Mouse (Mus musculus) frontal cortex, postnatal 25 days (tissue): ENCODE measurements around the gene Dpp4.

ENCODE experiments used
- DNase-seq, 2 experiments: peaks; one replicate each; pipeline ENCODE4 v3.0.0; 2022; ENCODE audit warnings: low spot score in 2 of 2

Dpp4 gene

DNA sequence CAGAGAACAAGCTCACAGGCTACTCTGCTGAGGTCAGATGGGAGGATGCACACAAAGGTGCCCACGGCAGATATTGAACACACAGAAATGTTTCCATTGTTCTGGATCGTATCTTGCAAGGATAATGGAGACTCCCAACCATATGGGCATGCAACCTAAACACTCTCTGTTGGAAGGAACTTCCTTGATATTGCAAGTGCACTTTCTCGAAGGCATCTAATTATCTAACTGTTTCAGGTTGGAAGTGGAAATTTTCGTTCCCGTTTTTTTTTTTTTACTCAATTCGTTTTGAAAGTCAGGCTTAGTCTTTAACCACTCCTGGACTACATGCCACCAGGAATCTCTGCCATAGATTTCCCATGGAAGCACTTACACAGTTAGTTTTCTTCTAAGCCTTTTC, 51.2 kb downstream of the Dpp4 start:
- no peak for DNase-seq

DNA sequence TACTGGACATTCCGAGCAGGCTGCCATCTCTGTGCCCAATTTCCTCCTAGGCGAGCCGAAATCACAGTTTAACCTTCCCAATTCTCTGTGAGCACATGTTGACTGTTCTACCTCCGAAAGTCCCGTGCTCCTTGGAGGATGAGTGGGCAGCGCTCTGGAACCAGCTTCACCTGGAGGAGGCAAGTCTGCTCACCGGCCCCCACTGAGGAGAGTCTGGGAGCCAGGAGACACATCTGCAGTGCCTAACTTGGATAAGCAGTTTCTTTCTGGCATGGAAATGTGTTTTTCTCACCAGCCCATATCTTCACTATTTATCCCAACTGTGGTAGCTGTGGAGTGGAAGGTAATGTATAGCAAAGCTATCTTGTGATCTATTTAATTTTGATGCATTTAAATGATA, 54.8 kb downstream of the Dpp4 start:
- no peak for DNase-seq

DNA sequence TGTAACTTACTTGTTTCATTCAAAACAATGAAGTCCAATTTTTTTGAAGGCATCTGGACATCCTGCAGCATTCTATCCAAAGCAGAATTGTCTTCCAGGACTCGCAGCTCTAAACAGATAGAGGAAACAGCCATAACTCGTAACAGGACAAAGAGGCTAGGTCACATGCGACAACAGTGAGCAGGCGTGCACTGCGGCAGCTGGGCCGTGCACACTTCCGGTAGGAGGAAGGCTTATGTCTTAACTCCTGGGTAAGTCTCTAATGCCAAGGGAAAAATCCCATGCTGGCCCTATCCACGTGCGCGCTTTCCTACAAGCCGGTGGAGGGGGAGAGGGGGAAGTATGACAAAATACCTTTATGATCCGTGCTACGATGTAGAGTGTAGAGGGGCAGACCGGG, 55.4 kb downstream of the Dpp4 start:
- no peak for DNase-seq

DNA sequence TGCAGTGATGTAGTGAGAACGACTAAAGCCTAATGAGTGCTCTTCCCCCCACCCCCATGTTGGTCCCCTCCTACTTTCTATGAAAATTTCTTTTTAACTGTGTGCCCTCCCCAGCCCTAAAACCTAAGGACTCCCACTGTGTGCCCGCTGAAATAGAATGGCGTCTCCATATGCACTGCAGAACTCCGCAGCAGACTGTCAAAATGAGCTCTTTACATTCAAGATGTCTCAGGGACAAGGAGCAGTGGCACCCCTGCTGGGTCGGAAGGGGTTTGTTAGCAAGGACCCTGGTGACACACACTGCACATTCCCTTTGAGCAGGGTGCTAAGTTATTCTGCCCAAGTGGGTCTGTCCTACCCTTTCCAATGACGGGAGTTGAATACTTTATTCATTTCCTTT, 56.3 kb downstream of the Dpp4 start:
- no peak for DNase-seq

DNA sequence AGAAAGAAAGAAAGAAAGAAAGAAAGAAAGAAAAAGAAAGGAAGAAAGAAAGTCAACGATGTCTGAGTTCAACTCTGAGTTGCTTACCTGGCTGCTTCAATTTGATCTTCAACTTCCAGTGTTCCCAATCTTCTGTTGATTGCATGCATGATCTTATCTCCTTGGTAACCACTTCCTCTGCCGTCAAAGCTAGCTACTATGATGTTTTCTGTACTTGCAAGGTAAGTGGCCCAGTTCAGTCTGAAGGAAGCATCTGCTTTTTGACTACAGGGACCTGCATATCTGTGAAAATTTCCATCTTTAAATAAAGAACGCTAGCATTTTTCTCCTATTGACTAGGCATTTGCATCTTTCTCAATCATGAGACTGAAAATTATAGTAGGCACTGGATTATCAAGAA, 60.0 kb downstream of the Dpp4 start:
- DNase-seq = no peak

DNA sequence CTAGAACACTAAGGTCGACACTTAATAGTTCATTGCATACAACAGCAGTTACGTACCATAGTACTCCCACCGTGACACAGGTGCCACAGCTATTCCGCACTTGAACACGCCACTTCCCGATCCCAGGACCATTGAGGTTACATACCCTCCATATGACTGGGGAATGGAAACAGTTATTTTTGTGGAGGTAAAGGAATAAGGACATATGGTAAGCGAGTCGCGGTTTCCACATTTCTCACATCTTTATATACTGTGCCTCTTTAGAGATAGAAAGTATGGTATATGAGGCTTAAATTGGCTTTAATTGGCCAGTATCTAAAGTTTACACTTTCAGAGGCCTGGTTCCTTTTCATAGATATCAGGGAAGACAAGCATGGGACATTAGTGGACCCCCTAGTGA, 64.3 kb downstream of the Dpp4 start:
- DNase-seq = no peak

DNA sequence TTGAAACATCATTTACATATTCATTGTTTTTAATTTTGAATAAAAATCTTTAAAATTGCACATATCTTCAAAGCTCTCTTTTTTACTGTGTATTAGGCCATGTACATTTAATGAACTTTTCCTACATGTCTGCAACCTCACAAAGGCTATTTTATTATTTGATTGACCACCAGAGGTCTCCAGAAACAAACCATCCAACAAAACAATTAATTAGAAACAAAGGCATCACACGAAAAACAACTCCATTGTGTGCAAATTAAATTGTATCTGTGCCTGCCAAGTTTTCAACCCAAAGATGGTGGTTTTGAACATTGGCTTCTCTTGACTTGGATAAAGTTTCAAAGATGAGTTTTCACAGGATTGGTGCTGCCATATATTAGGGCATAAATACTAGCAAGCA, 65.3 kb downstream of the Dpp4 start:
- no peak for DNase-seq

DNA sequence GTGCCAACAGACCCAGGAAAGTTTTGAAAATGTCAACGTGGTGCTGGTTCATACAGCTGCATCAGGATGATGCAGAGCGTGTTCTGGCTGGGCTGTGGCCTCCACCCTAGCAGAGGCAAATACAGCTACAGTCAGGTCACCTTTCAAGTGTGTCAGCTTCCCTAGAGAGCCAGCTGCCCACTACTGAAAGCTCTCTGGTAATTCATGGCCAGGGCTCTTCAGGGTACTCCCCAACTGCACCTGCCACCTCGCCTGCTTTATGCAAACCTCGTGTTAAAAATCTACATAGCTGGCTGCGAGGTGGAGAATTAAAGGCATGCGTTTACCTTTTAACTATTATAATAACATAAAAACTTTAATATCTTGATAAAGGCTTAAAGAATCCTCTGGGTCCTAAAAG, 67.7 kb downstream of the Dpp4 start:
- no peak for DNase-seq

DNA sequence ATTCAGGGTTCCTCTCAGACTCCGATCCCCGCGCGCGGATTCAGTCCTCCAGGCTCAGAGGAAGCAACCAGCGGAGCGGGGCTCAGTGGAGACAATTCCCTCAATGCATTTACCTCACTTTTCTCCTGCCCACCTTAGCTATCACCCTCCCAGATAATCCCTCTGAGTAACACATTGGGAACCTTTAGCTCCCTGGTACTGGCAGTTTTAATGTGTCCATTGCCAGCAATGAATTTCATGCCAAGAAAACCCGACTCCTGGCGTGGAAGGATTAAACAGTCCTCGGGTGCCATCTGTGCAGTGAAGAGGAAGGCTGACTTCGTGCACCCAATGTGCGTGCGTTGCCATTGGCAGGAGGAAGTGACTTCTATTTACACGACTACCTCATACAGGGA, 70.3 kb downstream of the Dpp4 start:
- DNase-seq = no peak

DNA sequence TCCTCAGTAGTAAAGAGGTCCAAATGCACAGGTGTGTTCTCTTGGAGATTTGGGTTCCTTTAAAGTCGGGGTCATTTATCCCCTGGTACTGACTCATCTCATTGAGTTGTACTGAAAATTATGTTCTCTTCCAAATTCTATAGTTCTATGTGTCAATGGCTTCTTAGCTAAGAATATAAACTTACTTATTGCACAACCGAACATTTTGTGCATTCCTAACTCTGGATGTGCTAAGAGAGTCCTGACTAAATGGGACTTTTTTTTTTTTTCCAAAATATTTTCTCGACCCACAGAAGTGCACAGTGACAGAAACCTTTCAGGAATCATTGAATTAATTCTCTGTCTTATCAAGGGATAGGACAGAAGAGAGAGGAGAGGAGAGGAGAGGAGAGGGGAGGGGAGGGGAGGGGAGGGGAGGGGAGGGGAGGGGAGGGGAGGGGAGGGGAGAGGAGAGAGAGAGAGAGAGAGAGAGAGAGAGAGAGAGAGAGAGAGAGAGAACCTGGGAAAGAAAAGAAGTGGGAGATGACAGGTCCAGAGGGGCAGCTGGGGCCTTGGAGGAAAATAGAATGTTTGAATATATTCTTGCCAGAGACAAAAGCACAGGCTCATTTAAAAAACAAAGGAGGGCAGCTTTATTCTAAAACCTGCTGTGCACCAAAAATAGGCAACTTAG, 70.8 kb downstream of the Dpp4 start:
- DNase-seq = no peak

DNA sequence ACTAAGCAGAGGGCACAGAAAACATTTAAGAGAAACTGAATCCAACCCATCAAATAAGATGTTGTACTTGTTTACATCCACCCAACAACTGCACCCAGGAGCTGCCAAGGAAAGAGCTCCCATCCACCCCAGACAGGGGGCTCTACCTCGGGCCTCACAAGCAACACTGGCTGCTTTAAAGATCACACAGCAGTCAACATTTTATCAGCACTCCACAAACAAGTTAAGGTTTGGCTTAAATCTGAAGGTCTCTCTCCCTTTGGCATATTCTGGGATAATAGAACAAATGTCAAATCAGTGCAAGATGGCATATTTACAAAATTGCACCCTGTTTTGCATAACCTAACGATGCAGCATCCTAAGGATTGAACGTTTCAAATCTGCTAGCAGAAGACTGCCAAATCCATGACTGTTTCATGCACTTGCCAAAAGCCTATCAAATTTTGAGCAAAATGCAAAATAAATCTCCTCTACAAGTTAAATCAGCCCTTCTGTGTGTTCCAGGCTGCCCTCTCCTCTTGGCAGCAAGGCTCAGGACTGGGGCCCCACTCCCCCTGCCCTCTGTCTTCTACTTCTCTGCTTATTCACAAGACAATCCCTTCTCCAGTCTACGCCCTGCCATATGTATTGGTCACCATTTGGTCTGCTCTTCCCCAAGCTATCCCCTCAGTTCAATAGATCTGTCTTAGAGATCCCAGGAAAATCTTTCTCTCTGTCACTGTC, 72.6 kb downstream of the Dpp4 start:
- DNase-seq = no peak

DNA sequence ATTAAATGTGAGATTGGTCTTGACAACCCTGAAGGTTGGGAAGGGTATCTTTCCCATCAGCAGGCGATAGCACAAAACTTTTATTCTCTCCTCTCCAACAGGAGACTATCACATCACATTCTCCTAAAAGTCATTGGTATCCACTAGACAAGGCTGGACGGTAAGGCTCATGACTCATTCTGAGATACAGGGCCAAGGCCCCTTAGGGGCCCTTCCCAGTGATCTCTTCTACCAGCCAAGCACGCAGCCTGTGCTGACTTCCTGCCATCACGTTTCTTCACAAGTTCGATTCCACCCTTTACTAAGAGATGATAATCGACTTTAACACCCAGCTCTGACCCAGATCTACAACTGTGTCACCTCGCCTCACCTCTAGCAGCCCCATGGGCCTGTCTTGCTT, 74.9 kb downstream of the Dpp4 start:
- DNase-seq = no peak

DNA sequence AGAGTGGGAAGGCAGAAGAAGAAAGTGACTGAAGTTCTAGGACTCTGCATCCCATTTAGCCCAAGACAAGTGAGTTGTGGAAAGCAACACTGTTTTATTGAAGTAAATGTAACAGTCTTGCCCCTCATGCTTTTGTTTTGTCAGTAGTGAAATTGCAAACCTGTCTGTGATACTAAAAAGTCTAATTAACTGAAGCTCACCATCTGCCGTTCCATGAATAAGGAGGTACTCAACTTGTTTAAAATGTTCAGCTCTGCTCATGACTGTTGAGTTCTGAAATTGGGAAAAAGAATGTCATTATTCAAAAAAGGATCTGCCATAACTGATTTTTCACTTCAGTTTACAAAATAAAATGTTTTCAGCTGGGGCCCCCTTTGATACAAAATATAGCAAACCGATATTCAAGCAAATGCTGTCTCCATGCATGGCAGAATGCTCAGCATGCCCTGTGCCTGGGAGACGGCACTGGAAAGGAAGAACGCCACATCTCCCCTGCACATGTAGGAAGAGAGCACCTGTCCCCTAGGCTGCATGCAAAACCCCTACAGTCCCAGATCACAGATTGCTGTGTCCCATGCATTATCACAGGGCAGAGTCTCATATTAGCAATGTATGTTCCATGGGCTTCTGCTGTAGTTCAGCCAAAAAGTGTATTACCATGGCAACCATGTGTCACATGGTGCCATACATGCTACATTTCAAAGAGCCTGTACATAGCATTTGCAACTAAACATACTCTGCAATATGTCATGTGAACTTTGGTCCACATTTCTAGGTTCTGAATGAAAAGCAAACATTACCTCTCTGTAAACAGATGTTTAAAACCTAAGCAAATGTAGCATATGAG, 77.4 kb downstream of the Dpp4 start:
- no peak for DNase-seq

DNA sequence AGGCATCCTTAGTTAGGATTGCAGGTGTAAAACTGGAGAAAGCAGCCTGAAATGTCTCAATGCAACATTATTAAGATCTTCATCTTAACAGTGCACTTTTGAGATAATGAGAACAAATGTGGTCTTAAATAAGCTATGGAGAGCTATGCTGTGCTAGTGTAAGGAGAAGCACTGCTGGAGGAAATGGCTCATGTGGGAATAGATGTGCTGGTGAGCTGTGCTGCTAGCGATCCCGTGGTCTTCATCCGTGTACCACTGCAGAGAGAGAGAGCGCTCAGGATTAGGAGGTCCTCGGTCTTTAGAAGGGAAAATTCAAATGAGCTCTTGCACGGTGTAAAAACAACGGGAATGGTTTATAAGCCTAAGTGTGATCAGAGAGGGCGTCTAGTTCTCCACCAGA, 79.6 kb downstream of the Dpp4 start:
- no peak for DNase-seq

DNA sequence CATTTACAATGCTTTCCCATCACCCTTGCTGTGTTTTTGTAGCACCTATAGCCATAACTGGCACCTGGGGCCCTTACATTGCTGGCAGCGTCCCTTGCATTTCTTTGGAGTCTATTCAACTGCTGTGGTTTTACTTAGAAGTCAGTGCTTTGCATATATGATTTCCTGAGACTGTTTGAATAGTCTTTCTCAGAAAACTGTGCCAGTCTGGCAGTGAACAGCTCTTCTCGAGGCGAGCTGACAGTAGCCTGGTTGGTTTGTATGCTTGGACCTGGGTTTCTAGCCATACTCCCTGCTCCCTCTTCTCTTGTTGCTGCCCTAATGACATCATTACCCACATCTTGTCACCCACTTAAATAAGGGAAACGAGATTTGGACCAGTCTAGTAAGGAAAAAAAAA, 80.1 kb downstream of the Dpp4 start:
- no peak for DNase-seq

DNA sequence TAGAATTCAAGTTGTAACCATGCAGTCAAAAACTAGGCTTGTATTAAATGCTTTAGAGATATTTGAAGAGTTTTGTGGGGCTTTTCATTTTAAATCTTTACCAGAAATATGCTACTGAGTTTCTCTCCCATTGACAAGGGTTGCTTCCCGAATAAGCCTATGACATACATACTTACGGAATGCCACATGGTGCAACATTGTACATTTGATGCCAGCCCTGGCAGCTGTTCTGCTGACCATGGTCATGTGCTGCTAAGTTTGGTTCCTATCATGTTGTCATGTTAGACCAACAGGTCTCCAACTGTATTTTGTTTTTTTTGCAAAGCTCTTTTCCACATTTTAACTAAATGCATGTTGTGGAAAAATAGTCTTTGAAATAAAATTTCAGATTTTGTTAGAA, 86.6 kb downstream of the Dpp4 start:
- no peak for DNase-seq

DNA sequence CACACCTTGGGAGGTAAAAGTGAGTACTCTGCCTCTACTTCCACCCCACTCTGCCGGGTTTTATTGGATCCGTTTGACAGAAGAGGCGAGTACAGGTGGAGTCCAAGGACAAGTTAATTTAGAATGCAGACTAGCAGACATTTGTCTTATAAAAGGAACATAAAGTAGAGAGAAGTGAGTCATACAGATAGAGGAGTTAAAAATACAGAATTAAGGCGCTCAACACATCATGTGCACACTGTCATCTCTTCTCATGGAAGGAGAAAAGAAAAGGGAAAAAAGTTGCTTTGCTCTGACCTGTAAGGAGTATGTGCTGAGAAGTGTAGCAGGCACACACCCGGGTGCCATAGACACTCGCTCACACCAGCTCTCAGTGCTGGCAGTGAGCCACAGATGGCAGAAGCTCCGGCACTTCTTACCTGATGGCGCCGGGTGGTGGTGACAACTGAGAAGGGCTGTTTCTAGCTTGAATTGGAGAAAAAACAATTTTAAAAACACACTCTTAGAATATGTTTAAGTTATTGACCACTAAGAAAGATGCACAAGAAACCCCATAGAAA, 88.9 kb downstream of the Dpp4 start:
- DNase-seq = no peak

DNA sequence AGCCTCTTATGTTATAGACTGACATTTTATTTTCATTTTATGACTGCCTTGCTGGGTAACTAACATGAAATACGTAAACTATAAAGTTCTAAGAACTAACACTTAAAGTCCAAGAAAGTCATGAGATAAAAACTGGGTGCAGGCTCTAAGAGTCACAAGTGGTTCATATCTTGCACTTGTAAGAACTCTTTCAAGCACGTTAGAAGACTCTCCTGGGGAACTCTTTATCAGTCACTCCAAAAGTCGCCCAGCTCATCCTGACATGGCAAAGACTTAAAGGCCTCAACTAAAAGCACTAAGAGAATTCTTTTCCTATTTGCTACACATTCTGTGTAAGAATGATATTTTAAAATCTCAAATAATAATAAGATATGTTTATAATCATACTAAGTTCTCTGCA, 92.5 kb downstream of the Dpp4 start:
- no peak for DNase-seq

DNA sequence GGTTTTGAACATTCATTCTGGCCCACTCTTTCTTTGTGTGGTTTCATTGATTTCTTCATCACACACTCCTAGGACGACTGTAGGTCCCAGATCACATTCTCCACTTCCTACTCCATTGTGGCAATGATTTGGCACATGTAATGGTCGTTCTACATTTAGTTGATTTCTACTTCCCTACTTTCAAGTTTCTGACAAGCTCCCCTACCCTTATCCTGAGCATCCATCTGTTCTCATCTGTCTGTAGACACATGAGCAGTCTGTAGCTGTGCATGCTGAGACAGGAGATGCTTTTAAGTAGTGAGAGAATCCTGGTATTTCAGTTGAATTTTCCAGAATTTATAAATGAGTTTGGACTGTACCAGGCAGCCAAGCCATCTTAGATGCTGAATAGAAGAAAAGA, 95.1 kb downstream of the Dpp4 start:
- DNase-seq = no peak

DNA sequence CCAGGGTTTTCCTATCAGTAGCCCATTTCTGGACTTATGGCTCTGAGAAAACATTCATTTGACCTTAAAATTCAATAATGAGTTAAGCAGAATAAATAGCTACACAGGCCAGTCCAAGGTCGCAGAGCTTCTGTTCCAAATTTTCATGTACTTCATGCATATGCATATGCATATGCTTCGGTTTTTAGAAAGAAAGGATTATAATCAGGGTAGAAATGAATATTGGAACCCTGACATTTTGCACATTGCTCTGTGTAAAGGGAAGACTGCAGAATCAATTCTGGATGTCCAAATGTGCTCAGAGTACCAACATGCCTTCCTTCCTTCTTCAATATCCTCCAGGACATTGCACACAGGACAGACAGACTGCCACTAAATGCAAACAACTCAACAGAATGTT, 104.6 kb downstream of the Dpp4 start:
- DNase-seq = no peak

DNA sequence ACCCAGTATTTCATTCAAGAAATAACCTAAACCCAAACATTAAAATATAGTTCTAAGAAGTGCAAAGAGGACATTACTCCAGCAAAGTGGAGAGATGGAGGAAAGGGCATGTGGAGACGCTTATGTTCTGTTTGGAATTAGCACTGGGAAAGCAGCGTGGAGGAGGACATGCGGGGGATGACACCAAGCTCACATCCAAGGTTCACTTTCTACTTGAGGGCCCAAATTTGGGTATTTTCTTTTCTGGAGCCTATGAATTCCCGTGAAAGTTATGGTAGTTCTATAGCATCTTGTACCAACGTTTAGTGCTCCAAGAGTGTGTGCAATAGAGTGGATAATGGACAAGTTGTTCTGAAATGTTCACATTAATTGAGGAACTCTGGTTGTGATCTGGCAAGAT, 105.1 kb downstream of the Dpp4 start:
- DNase-seq = no peak

DNA sequence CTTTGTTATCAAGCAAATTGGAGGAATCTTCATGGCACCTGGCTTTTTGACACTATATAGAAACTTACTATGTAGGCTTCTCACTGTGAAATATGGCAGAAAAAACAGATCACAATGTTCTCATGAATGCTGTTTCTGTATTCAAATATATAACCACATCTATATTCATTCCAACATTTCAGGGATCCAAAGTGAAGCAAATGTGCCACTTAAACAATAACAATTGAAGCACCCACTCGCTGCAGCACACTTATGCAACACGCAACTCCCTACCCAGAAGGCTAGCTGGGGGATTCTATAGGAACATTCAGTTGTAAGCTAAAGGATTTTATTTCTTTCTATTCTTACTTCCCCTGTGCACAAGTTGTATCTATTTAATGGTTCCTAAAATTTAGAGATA, 110.3 kb downstream of the Dpp4 start:
- no peak for DNase-seq

DNA sequence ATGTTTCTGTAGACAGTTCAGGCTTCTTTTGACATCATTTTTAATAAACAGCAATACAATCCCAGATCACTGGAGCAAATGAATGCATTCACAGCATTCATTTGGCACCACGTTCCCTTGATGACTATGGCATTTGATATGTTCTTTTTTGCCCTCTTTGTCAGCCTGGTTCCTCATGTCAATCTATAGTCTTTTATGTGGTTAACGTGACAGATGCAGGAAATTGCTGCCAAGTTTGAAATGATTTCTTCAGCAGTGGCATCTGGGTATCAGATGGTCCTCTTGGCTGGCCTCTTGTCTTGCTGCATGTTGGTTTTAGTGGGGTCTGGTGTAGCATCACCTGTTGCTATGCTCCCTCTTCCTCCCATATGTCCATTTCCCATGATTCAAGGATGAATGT, 118.2 kb downstream of the Dpp4 start:
- DNase-seq = no peak
